Mouse (Mus musculus) CD8-positive naive resting alpha-beta T cell, adult 2 months (primary cell): ENCODE measurements around the gene Sfmbt2.
A peak's percentile ranks its signal among the peaks of the same experiment; 100 is the strongest.

Source experiments
- DNase-seq, 2 experiments: peaks; one replicate each; pipeline ENCODE4 v3.0.0; 2022; ENCODE audit warnings: low read depth in 2 of 2, low spot score in 2 of 2

Gene Sfmbt2

DNA sequence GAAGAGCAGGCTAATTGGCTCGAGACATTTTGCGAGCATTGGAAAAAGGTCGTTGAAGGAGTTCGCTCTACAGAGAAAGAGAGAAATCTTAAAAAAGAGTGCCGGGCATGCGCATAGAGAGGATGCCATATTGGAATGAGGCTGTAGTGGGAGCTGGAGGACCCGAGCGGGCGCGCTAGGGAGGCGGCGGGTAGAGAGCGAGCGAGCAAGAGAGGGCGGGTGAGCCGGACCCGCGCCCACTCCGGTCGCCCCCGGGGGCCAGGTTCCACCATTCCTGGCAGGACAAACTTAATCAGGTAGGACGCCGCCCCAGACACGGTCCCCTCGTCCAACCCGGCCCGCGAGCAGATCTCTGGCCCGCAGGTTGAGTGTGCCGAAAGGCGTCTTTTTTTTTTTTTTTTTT, 2.0 kb downstream of the Sfmbt2 start:
- peak; percentile 41 to 50 for DNase-seq

DNA sequence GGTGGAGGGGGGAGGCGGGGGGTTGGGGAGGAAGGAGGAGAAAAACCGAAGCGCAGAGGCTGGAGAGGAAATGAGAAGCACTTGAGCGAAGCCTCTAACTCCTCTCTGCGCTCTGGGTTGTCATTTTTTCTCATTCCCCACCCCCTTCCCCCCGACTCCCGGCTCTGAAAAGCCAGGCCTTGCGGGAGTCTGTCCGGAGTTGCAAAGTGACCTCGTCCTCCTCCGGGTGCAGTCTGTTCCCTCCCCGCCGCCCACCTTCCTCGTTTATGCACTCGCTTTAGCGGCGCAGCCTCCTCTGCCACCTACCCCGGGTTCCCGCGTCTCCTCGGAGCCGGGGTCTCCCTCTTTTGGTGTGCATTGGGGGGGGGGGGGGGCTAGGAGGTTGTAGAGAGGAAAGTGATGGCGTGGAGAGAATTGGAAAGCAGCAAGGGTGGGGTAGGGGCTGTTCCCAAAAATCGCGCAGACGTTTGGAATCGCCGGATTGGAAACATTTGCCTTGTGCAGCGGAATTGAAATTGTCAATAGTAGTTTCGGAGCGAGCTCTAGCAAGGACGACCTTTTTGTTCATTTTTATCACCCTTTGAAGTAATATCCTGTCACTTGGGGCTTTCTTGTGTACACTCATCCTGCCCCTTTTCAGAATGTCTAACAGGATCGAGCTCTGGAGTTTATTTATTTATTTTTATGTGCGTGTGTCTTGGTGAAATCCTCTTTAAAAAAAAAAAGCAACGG, 2.6 kb downstream of the Sfmbt2 start:
- peak in 1 of 2 experiments; percentile 14 for DNase-seq

DNA sequence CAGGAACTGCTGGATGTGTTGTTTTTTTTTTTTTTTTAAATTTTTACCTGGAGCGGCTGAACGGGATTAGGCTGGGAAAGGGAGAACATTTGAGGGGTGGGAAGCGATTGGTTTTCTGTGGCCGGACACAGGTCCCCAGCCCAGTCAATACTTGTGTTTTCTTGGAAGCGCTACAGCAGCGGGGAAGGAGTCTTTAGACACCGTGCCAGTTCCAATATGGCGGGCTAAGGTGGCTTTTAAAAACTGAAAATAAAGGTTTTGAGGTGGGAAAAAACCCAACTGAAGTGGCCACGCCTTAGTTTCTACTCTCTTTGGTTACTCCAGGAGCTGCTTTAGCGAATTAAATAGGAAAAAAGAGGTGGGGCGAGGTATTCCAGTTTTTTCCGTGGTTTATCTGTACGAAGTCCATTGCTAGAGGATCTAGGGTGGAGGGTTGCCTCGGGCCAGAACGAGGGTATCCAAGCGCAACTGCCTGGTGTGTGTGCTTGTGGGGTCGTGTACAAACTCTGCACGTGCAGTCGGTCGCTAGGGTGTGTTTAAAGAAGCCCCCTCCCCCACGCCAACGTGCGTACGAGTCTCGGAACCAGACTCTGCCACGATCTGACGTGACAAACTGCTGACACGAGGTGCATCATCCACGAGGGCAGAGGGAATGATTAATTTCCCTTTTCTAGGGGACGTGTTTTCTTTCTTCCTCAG, 3.3 kb downstream of the Sfmbt2 start:
- DNase-seq = peak in 1 of 2 experiments; percentile 27

DNA sequence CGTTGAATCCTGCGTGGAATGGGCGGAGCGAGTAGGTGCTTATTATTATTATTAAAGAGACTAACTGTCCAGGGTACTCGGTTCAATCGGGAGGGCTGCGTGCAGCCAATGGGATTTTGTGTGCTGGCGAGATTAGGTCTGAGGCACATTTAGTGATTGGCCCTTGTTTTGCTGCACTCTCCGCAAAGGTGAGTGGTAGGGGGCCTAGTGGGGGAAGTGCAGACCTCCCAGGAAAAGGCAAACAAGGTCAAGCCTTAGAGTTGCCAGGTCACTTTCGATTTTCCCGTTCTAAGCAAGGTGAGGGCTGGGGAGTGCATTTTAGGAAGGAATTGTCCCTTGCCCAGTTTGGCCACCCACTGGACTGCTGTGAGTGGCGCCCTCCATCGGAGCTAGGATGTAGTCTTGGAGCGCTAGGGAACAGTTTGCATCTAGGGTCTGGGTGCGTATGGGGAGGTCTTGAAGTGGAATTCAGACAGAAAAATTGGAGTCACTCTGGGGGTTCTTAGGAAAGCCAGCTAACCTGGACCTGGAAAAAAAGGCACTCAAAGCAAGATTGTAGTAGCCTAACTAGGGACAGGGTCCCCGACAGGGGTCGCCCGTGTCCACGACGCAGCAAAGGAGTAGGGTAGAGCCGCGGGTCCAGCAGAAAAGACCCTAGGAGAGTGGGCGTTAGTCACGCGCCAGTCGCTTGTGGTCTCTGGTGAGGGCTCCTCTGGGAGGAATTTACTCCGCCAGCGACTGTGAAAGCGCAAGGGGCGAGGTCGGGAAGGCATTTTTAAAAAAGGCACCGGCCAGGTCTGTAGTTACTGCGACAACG, 4.1 kb downstream of the Sfmbt2 start:
- peak in 1 of 2 experiments; percentile 3 for DNase-seq

DNA sequence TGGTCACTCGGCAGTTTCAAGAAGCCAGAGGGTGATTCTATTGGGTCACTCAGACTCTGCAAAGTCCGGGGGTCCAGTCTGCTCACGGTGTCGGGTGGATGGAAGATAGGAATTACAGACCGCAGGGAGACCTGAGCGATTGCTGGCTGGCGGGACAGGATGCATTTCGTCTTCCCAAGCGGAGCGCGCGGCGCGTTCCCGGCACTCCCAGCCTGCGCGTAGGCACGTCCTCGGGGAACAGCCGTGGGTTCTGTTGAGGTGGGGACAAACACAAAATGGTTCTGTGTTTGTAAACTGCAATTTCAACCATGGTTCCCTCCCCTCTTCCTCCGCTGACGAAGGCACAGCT, 4.7 kb downstream of the Sfmbt2 start:
- DNase-seq = no peak

DNA sequence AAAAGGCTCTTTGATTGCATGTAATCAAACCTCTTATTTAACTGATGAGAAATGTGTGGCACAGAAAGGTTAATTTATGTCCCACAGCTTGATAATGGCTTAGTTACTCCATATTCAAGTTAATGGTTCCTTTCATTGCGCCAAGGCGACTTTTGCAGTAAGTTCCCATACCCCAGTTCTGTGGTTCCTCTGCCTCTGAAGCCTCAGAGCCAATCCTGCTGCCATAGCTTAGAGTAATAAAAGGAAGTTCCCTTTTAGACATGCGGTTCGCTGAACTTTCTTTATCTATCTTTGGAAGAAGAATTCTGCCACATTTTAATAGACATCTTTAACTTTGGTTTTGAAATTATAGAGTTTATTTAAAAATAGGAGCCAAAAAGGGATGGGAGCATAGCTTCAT, 19.7 kb downstream of the Sfmbt2 start:
- DNase-seq = no peak

DNA sequence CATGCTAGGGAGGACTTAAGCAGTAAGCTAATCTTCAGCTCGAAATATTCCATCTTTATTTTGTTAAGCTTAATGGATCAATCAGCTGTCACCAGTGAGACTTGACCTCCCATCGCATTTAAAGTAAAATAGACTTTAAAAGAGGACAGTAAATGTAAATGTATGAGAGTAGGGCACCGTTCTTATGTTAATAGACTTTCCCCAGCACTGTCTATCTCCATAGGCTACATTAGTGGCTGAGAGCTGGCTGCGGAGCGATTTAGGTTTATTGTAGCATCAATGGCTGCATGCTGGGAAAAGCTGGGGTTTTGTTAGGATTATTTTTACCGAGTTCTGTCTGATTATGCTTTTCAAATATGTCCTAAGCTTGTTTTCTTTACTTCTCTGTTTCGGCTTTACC, 20.5 kb downstream of the Sfmbt2 start:
- no peak for DNase-seq

DNA sequence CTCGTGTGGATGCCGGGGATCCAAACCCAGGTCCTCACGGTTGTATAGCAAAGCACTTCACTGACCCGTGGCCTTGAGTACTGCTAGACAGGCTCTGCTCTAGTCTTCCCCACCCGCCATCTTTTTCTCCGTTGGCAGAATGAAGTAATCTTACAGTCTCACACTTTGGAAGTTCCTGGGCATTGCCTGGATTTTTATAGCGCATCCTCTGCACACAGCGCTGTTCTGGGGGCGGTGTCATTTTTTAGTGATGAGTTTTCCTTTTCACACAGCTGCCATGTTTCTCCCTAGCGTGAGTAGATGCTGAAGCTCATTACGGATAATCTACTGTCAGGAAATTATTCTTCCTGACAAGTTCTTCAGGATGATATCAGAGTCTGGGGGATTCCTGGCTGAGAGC, 24.8 kb downstream of the Sfmbt2 start:
- DNase-seq = no peak

DNA sequence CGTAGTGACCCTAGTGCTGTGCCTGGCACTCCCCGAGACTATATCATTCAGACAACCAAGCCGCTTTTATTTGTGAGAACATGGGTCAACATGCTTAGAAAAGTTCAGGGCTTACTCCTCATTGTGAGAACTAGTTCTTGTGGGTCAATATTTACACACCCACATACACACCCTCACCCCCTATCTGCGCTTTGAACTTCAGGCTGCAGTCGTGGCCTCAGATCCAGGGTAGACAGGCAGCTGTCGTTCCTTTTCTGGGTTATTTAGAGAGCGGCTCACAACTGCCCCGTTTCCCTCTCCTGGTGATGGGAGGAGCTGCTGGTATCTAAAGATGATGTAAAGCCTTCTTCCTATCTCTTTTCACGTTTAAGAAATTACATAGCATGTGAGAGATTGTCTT, 27.5 kb downstream of the Sfmbt2 start:
- no peak for DNase-seq

DNA sequence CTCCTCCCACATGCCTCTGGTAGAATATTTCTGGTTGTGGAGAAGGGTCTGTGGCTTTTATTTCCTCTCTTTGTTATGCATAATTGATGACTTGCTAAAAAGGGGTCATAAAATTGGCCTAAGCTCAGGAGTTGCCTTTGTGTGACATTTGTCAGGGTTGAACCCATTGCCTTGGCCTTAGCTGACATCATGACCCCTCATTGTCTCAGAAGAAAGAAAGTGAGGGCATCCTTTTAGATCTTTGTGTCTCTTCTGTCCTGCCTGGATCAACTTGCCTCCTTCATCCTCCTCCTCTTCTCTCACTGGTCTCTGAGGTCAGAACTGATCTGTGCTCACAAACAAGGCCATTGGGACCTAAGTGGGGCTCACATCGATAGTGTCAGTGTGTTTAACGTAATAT, 35.8 kb downstream of the Sfmbt2 start:
- DNase-seq = no peak

DNA sequence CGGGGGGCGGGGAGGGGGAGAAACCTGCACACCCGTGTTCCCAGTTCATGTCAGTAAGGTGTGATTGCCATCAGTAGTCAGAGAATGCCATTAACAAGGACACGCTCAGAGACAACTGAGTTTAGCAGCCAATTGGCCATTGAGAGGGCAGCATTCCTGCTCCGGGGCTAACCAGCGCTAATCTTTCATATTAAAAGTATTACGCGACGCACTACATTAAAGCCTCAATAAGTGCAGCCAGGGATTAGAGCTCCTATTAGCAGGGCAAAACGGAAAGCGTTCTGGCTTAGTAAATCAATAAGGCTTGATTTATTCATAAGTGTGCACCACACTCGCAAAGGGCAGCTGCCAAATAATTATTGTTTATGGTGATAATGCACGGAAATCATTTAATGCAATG, 39.1 kb downstream of the Sfmbt2 start:
- no peak for DNase-seq

DNA sequence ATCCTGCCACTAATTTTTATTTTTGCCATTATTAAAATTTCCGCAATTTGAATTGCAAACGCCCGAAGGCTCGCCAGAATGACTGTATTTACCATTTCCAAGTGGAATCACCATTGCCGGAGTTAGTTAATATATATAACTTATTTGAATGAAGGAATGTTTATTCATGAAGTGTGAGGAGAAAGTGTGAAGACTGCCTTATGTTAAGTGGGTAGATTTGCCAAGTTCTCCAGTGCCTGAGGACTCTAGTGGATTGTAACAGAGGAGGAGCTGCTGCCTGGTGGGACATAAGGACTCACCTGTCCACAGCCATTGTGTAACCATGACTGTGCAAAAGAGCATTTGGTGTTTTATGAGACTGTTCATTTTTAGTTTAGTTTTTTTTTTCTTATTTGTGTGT, 39.8 kb downstream of the Sfmbt2 start:
- DNase-seq = no peak

DNA sequence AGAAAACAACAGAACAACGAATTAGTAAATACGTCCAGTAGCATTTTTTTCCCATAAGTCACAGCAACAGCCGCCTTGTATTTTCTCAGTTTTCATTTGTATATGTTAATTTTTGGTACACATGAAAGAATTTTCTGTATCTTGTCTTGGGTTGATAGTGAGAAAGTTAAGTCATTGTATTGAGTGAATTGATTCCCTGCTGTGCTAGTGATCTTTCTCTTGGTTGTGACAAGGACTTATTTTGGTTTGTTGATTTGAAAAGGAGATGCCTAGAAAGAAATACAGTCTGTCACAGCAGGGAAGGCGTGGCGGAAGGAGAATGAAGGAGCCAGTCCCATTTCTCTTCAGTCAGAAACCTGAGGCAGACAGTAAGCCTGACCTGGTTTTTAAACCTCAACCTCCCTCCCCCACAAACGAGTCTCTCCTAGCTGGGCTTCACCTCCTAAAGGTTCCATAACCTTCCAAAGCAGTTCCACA, 50.7 kb downstream of the Sfmbt2 start:
- DNase-seq = no peak

DNA sequence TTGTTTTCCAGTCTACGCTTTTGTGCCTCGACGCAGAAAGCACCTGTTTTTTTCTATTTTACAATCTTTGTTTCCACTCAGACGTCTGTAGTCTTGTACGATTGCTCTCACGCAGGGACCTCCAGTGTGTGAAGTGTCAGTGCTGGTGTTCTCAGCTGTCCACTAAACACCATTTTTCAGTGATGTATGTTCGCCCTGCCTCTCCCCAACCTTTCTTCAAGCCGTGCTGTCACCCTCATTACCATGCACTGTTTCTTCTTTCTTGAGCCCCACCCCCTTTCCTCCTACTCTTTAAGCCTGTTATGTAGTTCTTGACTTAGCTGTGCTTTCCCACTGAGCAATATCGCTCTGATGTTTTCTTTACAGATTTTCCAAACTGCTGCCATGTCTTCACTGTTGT, 67.0 kb downstream of the Sfmbt2 start:
- DNase-seq = no peak

DNA sequence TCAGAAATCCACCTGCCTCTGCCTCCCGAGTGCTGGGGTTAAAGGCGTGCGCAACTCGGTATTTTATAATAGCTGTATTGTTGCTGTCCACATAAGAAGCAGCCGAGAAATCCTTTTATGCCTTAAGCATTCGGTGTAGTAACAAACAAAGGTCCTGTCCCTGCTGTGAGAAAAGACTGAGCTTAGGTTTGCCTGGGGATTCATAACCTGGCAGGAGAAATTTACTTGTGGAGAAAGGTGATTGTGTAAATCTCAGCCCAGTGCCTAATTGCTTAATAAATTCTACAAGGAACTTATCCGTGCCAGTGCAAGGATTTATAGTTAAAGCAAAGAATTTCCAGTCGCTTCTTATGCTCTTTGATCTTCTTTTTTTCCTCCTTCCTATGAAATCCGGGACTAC, 71.5 kb downstream of the Sfmbt2 start:
- no peak for DNase-seq

DNA sequence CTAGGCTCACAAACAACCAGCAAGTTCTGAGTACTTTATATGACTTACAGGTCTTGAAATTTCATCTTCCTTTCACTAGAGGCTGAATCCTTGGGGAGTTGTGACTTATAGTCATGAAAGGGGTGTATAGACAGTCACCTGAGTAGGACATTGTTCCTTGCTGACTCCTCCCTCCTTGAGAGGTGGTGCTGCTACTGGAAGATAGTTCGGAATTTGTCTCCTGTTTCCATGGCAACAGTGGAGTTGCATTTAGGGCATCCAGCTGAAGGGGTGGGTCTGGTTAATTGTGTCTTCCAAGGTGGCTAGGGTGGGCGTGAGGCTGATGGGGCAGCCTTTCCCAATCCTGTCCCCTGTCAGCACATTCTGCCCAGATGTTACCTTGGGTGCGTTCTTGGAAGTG, 83.3 kb downstream of the Sfmbt2 start:
- no peak for DNase-seq

DNA sequence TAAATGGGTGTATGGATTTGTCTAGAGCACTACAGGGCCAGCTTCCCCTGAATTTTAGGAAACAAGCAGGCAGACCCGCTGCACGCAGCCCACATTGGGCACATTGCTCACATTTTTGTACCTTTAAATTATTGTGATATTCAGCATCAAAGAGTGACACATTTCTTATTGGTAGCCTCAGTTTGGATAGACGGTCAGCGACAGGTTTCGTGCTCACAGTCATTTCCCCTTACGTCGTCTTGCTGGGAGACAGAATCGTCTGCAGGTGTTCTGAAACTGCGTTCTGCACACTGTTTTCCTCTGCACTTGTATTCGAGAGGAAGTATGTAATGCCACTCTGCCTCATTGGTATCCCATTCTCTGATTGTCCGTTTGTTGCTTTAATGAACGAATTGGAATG, 88.0 kb downstream of the Sfmbt2 start:
- no peak for DNase-seq

DNA sequence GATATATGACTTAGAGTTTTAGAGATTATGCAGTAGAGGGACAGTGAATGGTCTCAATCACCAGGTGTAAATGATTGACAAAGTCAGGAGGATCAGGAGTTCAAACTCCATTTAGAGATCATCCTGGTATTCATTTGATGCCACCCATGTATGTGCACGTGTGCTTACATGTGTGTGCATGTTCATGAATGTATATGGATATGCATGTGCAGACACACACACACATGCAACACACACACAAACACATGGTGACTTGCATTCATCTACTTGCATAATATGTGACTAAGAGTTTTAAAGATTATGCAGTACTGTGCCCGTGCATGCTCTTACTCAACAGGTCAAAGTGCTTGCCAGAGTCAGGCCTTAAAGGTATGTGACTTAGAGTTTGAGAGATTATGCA, 146.2 kb downstream of the Sfmbt2 start:
- no peak for DNase-seq

DNA sequence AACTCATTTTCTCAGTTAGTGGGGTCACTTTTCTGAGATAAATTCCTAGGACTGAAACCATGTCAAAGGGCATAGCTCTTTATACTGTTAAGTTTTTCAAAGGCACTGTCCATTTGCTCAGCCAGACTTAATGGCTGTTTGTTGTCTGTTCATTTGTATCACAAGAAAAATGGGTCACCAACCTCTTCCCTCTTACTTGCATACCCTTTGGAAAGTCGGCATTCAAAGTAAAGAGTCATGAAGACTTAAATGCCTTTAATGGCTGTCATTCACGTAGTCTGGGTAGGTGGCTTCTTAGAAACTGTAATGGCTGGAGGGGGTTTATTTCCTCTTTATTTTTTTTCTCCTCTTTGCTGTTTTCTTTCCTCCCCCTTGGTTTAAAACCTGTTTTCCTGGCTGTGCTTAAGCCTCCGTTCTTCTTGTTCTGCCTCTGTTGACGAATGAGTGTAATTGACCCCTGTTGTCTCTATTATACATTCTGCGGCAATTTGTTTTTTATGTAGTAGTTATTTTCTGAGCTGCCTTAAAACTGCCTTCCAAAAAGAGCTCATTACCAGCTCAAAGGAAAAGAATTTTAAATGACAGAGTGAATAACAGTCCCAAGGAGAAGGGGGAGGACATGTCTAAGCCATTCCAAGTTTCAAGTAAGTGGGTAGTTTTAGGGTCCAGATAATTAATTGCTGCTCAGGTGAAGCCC, 151.6 kb downstream of the Sfmbt2 start:
- no peak for DNase-seq

DNA sequence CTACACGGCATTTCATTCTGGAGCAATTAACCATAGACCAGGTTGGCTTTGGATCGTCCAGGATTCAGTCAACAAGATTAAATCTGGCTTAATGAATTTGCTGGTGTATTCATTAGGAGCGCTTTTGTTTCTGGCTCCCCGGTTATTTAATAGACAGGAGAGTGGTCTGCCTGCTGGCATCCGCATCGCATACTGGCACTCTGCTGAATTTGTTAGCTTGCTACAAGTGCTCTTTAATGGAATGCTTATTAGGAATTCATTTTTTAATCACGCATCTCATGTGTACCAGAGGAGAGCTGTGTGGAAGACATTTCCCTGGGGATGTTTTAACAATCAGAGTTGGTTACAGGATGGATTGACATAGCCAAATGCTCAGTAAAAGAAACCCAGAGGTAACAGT, 155.3 kb downstream of the Sfmbt2 start:
- no peak for DNase-seq

DNA sequence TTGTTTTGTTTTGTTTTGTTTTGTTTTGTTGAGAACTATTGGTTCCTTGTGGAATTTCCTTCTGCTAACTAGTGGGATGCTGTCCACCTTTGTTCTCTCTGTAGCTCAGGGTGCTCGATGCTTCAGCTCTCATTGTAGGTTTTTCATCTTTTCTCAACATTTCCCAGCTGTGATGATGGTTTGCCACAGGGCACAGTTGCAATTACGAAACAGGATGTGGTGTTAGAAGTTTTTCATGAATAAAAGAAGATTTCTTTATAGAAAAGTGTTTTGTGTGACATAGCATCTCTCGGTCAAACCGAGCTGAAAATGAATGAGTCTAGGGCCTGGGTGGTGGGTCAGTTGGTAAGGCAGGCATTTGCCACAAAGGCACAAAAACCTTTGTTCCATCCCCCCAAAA, 171.5 kb downstream of the Sfmbt2 start:
- DNase-seq = no peak
